Mouse (Mus musculus): ENCODE data around the gene Chrna7. TPM values are rescaled to one million over a fixed set of nuclear protein-coding genes. Genes with fewer than 3 reads are reported as not detected.

Chrna7 gene
- total and polyA plus RNA-seq, 3 experiments, result 0.11 TPM; not detected in 2

- ATAC-seq (ENCODE audit: extremely low read depth, insufficient number of reproducible peaks, low FRiP score, poor library complexity, severe bottlenecking) (no peak), DNase-seq (ENCODE audit: low spot score) (no peak)
- no peaks in the 10 kb centered on the region for H3K27me3 ChIP-seq (ENCODE audit: insufficient read depth, low read length)
- no peaks in the 10 kb centered on the region for H3K36me3 ChIP-seq (replicated peaks)
- TF ChIP-seq TAL1 (conservative IDR thresholded peaks at IDR 0.05; ENCODE audit: low read depth, low read length), result no peak
- no peak for TF ChIP-seq GATA1 (IDR thresholded peaks at IDR 0.05; ENCODE audit: borderline replicate concordance, low read length)
- no peak for TF ChIP-seq CTCF (IDR thresholded peaks at IDR 0.05; ENCODE audit: low read depth, low read length)
- TF ChIP-seq POLR2AphosphoS5 (IDR thresholded peaks at IDR 0.05; ENCODE audit: insufficient replicate concordance, low read depth, low read length), result no peak
- no peak for TF ChIP-seq GATA2 (IDR thresholded peaks at IDR 0.05; ENCODE audit: borderline replicate concordance, low read depth, low read length)
- H3K9me3 ChIP-seq (replicated peaks), result peaks cover 31% of the 10 kb centered on the region
- H3K4me3 ChIP-seq (ENCODE audit: low read depth, low read length), result no peak overlapping the region
- H3K4me1 ChIP-seq (ENCODE audit: insufficient read depth, low read depth, low read length), result no peaks in the 10 kb centered on the region
Observed at GRCm38 (mm10) chr7:63153239-63153638, 59.1 kb downstream of the Chrna7 start.

- ATAC-seq (ENCODE audit: extremely low read depth, insufficient number of reproducible peaks, low FRiP score, poor library complexity, severe bottlenecking) (no peak), DNase-seq (ENCODE audit: low spot score) (no peak)
- no peaks in the 10 kb centered on the region for H3K27me3 ChIP-seq (ENCODE audit: insufficient read depth, low read length)
- H3K4me3 ChIP-seq (ENCODE audit: low read depth, low read length), result no peak overlapping the region
- H3K36me3 ChIP-seq (replicated peaks), result no peaks in the 10 kb centered on the region
- peaks cover 17% of the 10 kb centered on the region for H3K9me3 ChIP-seq (replicated peaks)
- H3K4me1 ChIP-seq (ENCODE audit: insufficient read depth, low read depth, low read length), result no peaks in the 10 kb centered on the region
- TF ChIP-seq CTCF (IDR thresholded peaks at IDR 0.05; ENCODE audit: low read depth, low read length) (no peak), POLR2AphosphoS5 (IDR thresholded peaks at IDR 0.05; ENCODE audit: insufficient replicate concordance, low read depth, low read length) (no peak), TAL1 (conservative IDR thresholded peaks at IDR 0.05; ENCODE audit: low read depth, low read length) (no peak), GATA1 (IDR thresholded peaks at IDR 0.05; ENCODE audit: borderline replicate concordance, low read length) (no peak), GATA2 (IDR thresholded peaks at IDR 0.05; ENCODE audit: borderline replicate concordance, low read depth, low read length) (no peak)
Observed at GRCm38 (mm10) chr7:63148740-63149139, 63.6 kb downstream of the Chrna7 start.

GRCm38 (mm10) chr7:63148321-63148720, 64.0 kb downstream of the Chrna7 start:
- ATAC-seq (ENCODE audit: extremely low read depth, insufficient number of reproducible peaks, low FRiP score, poor library complexity, severe bottlenecking), result no peak
- no peak overlapping the region for H3K4me3 ChIP-seq (ENCODE audit: low read depth, low read length)

GRCm38 (mm10) chr7:63122547-63122946, 89.8 kb downstream of the Chrna7 start:
- no peaks in the 10 kb centered on the region for H3K36me3 ChIP-seq (replicated peaks)
- peaks cover 6% of the 10 kb centered on the region; the same call in 1 of the 2 replicates for H3K9me3 ChIP-seq (replicated peaks)
- H3K4me1 ChIP-seq (ENCODE audit: insufficient read depth, low read depth, low read length), result no peaks in the 10 kb centered on the region
- DNase-seq (ENCODE audit: low spot score) (no peak), ATAC-seq (ENCODE audit: extremely low read depth, insufficient number of reproducible peaks, low FRiP score, poor library complexity, severe bottlenecking) (no peak)
- no peak overlapping the region for H3K4me3 ChIP-seq (ENCODE audit: low read depth, low read length)
- no peaks in the 10 kb centered on the region for H3K27me3 ChIP-seq (ENCODE audit: insufficient read depth, low read length)
- TF ChIP-seq CTCF (IDR thresholded peaks at IDR 0.05; ENCODE audit: low read depth, low read length) (no peak), POLR2AphosphoS5 (IDR thresholded peaks at IDR 0.05; ENCODE audit: insufficient replicate concordance, low read depth, low read length) (no peak), GATA1 (IDR thresholded peaks at IDR 0.05; ENCODE audit: borderline replicate concordance, low read length) (no peak), TAL1 (conservative IDR thresholded peaks at IDR 0.05; ENCODE audit: low read depth, low read length) (no peak), GATA2 (IDR thresholded peaks at IDR 0.05; ENCODE audit: borderline replicate concordance, low read depth, low read length) (no peak)

More at GRCm38 (mm10) chr7:63148321-63148720, 64.0 kb downstream of the Chrna7 start:
- Histone ChIP-seq H3K4me1 (ENCODE audit: insufficient read depth, low read depth, low read length) (no peaks in the 10 kb centered on the region), H3K36me3 (replicated peaks) (no peaks in the 10 kb centered on the region), H3K9me3 (replicated peaks) (peaks cover 17% of the 10 kb centered on the region), H3K27me3 (ENCODE audit: insufficient read depth, low read length) (no peaks in the 10 kb centered on the region)
- TF ChIP-seq TAL1 (conservative IDR thresholded peaks at IDR 0.05; ENCODE audit: low read depth, low read length) (no peak), GATA2 (IDR thresholded peaks at IDR 0.05; ENCODE audit: borderline replicate concordance, low read depth, low read length) (no peak), POLR2AphosphoS5 (IDR thresholded peaks at IDR 0.05; ENCODE audit: insufficient replicate concordance, low read depth, low read length) (no peak), CTCF (IDR thresholded peaks at IDR 0.05; ENCODE audit: low read depth, low read length) (no peak), GATA1 (IDR thresholded peaks at IDR 0.05; ENCODE audit: borderline replicate concordance, low read length) (no peak)
- no peak for DNase-seq (ENCODE audit: low spot score)

GRCm38 (mm10) chr7:63113671-63114070, 98.7 kb downstream of the Chrna7 start:
- Histone ChIP-seq H3K4me3 (ENCODE audit: low read depth, low read length) (no peak overlapping the region), H3K36me3 (replicated peaks) (no peaks in the 10 kb centered on the region), H3K9me3 (replicated peaks) (peaks cover 13% of the 10 kb centered on the region), H3K4me1 (ENCODE audit: insufficient read depth, low read depth, low read length) (no peaks in the 10 kb centered on the region), H3K27me3 (ENCODE audit: insufficient read depth, low read length) (no peaks in the 10 kb centered on the region)
- DNase-seq (ENCODE audit: low spot score), result no peak
- TF ChIP-seq CTCF (IDR thresholded peaks at IDR 0.05; ENCODE audit: low read depth, low read length), result no peak
- no peak for TF ChIP-seq GATA2 (IDR thresholded peaks at IDR 0.05; ENCODE audit: borderline replicate concordance, low read depth, low read length)
- ATAC-seq (ENCODE audit: extremely low read depth, insufficient number of reproducible peaks, low FRiP score, poor library complexity, severe bottlenecking), result no peak

GRCm38 (mm10) chr7:63113252-63113651, 99.1 kb downstream of the Chrna7 start:
- no peak for DNase-seq (ENCODE audit: low spot score)
- H3K27me3 ChIP-seq (ENCODE audit: insufficient read depth, low read length), result no peaks in the 10 kb centered on the region
- no peak for TF ChIP-seq TAL1 (conservative IDR thresholded peaks at IDR 0.05; ENCODE audit: low read depth, low read length)

GRCm38 (mm10) chr7:63109348-63109747, 103.0 kb downstream of the Chrna7 start:
- Histone ChIP-seq H3K9me3 (replicated peaks) (peaks cover 19% of the 10 kb centered on the region), H3K4me1 (ENCODE audit: insufficient read depth, low read depth, low read length) (no peaks in the 10 kb centered on the region), H3K4me3 (ENCODE audit: low read depth, low read length) (no peak overlapping the region), H3K36me3 (replicated peaks) (no peaks in the 10 kb centered on the region), H3K27me3 (ENCODE audit: insufficient read depth, low read length) (no peaks in the 10 kb centered on the region)
- TF ChIP-seq GATA2 (IDR thresholded peaks at IDR 0.05; ENCODE audit: borderline replicate concordance, low read depth, low read length), result no peak
- no peak for TF ChIP-seq CTCF (IDR thresholded peaks at IDR 0.05; ENCODE audit: low read depth, low read length)
- TF ChIP-seq TAL1 (conservative IDR thresholded peaks at IDR 0.05; ENCODE audit: low read depth, low read length), result no peak
- TF ChIP-seq POLR2AphosphoS5 (IDR thresholded peaks at IDR 0.05; ENCODE audit: insufficient replicate concordance, low read depth, low read length), result no peak
- no peak for TF ChIP-seq GATA1 (IDR thresholded peaks at IDR 0.05; ENCODE audit: borderline replicate concordance, low read length)
- ATAC-seq (ENCODE audit: extremely low read depth, insufficient number of reproducible peaks, low FRiP score, poor library complexity, severe bottlenecking), result no peak
- DNase-seq (ENCODE audit: low spot score), result no peak

More at GRCm38 (mm10) chr7:63113252-63113651, 99.1 kb downstream of the Chrna7 start:
- H3K4me1 ChIP-seq (ENCODE audit: insufficient read depth, low read depth, low read length), result no peaks in the 10 kb centered on the region
- no peaks in the 10 kb centered on the region for H3K36me3 ChIP-seq (replicated peaks)
- no peak overlapping the region for H3K4me3 ChIP-seq (ENCODE audit: low read depth, low read length)
- ATAC-seq (ENCODE audit: extremely low read depth, insufficient number of reproducible peaks, low FRiP score, poor library complexity, severe bottlenecking), result no peak
- peaks cover 13% of the 10 kb centered on the region for H3K9me3 ChIP-seq (replicated peaks)

Measured in G1E (cell line).